Mouse (Mus musculus) forebrain, postnatal 0 days (tissue): ENCODE data around the gene Rap1b. TPM values are rescaled to one million over a fixed set of nuclear protein-coding genes. Genes with fewer than 3 reads are reported as not detected.

Source experiments
- ATAC-seq: fragments of 200-750 bp; cut with Nextera tagmentation; 2 replicates; pipeline ENCODE4 v1.8.0; 2017; ENCODE audit warnings: mild to moderate bottlenecking, moderate library complexity
- DNase-seq: peaks from one replicate; pipeline ENCODE4 v3.0.0-alpha.2; 2015
- H3K27ac ChIP-seq: fragments of 300-500 bp; sonication (generic); 2 replicates; pipeline ENCODE4 v1.5.1; 2014; ENCODE audit warnings: low read depth, mild to moderate bottlenecking, antibody characterized with exemption, low read length, moderate library complexity, mixed read lengths
- H3K27me3 ChIP-seq: fragments of 300-500 bp; sonication (generic); 2 replicates; pipeline ENCODE4 v1.6.1; 2014; ENCODE audit warnings: mild to moderate bottlenecking, low read length, mixed read lengths; ENCODE audit not compliant: insufficient read depth
- H3K36me3 ChIP-seq: fragments of 300-500 bp; sonication (generic); 2 replicates; pipeline ENCODE4 v1.6.1; 2014; ENCODE audit warnings: mild to moderate bottlenecking, moderate library complexity; ENCODE audit not compliant: insufficient read depth
- H3K4me1 ChIP-seq: fragments of 300-500 bp; sonication (generic); 2 replicates; pipeline ENCODE4 v1.6.1; 2014; ENCODE audit warnings: antibody characterized with exemption; ENCODE audit not compliant: insufficient read depth
- H3K4me2 ChIP-seq: fragments of 300-500 bp; sonication (generic); 2 replicates; pipeline ENCODE4 v1.6.1; 2014; ENCODE audit warnings: low read depth, mild to moderate bottlenecking, moderate library complexity
- H3K4me3 ChIP-seq: fragments of 300-500 bp; sonication (generic); 2 replicates; pipeline ENCODE4 v1.5.1; 2014; ENCODE audit warnings: low read depth, low read length, mixed read lengths
- H3K9ac ChIP-seq: fragments of 300-500 bp; sonication (generic); 2 replicates; pipeline ENCODE4 v1.6.1; 2014; ENCODE audit warnings: mild to moderate bottlenecking
- H3K9me3 ChIP-seq: fragments of 300-500 bp; sonication (generic); 2 replicates; pipeline ENCODE4 v1.6.1; 2016; ENCODE audit warnings: low read length
- CTCF ChIP-seq: sonication (generic); IDR thresholded peaks from 2 replicates; pipeline ENCODE4 v1.5.1; 2016; ENCODE audit warnings: antibody characterized with exemption, control low read depth, low read depth
- WGBS: fragments of 180-500 bp; shearing (Covaris S2); extraction: QIAGEN DNeasy Blood & Tissue Kit; methylation state at CpG from one replicate; pipeline ENCODE4 v1.1.7; 2014; 5-methylcytosine and 5-hydroxymethylcytosine counted together
- polyA plus RNA-seq: library from polyadenylated mRNA; unstranded; fragments of >200 nt; fragmentation: Nextera tagmentation; extraction: Ambion mirVana; gene quantifications from 2 replicates; pipeline ENCODE4 v1.2.1, GENCODE M21; 2015
- total RNA-seq: library from RNA; depleted of rRNA; stranded (reverse); fragments of >200 nt; gene quantifications from 2 replicates; pipeline ENCODE4 v1.2.3, GENCODE M21; 2014

Gene Rap1b
- total and polyA plus RNA-seq, 2 experiments from 2014 or later = 66.3 to 148 TPM

DNA sequence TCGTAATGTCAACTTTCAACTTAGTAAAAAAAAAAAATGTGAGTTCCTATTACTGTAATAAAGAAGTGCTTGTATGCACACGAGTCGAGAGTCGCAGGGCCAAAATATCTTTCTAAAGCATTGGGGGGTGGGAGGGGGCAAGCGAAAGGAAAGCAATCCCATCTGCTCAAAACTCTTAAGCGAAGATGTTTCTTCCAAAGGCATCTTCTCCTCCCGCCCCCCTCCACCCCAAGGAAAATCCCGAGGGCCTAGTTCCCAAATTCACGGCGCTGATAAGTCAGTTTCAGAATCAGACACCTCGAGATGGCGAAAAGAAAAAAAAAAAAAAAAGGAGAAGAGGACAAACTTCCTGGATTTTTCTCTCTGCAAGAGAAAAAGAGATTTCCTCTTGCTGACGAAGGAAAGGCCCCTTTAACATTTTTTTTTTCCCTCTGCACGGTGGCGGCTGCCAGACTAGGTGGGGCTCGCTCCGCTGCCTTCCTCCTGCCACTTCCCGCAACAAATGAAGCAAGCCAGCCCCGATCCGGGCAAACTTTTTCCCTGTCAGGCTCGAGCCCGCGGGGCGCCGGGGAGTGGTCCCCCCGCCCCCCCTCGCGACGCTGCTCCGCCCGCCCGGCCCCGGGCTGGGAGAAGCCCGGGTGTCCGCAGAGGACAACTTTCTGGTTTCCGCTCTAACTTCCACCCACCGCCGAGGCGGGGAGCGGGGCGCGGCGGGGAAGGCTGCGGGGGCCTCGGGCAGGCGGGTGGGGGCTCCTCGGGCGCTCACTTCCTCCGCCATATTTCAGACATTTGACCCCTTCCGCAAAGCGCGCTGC is 846 bp downstream of the Rap1b start:
- Histone ChIP-seq H3K4me2 (peak overlapping the region; percentile 51), H3K9ac (peak overlapping the region; percentile 87), H3K27ac (peak overlapping the region; percentile 98), H3K4me1 (peaks cover 10% of the 10 kb centered on the region), H3K9me3 (no peaks in the 10 kb centered on the region), H3K4me3 (peak overlapping the region; percentile 96), H3K27me3 (no peaks in the 10 kb centered on the region), H3K36me3 (no peaks in the 10 kb centered on the region)
- WGBS = 1% methylated on average over 52 of the region's 52 CpGs
- no peak for TF ChIP-seq CTCF
- ATAC-seq (peak; percentile 21), DNase-seq (peak; percentile 67)

DNA sequence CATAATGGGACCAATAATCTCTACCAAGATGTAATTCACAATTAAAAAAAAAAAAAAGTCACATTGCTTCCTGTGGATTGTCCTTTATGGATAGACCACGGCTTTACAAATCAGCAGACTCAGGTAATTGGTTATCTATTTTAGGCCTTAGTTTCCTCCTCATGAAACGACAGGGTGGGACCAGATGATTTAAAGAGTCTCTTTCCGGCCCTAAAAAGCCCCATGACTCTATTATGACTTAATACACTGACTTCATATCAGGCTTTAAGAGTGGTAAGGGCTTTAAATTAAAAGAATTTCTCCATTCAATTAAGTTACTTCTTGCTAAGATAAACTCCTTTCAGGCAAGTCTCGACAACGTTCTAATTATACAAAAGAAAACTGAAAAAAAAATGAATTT is 1.6 kb downstream of the Rap1b start:
- Histone ChIP-seq H3K9ac (no peak overlapping the region), H3K36me3 (no peaks in the 10 kb centered on the region), H3K4me3 (peak overlapping the region; percentile 96), H3K27me3 (no peaks in the 10 kb centered on the region), H3K4me1 (peaks cover 10% of the 10 kb centered on the region), H3K4me2 (peak overlapping the region; percentile 51), H3K9me3 (no peaks in the 10 kb centered on the region), H3K27ac (no peak overlapping the region)
- 20% methylated on average over 5 of the region's 5 CpGs for WGBS
- no peak for ATAC-seq
- no peak for TF ChIP-seq CTCF
- DNase-seq = no peak

DNA sequence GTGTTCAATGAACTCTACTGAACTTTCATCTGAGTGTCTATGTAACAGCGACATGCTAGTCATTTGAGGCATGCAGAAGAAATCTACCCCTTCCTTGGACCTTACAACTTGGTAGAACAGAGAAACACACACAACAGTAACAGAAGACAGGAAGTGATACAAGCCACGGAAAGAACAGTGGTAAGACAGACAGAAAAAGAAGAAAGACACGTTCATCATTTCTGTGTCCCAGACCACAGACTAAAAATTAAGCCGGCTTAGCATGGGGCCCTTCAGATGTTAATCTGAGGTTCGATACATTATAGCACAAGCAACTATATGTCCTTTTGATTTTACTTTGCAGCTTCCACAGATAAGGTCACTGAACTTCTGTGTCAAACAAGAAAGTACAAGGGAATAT is 2.1 kb downstream of the Rap1b start:
- no peak for DNase-seq

DNA sequence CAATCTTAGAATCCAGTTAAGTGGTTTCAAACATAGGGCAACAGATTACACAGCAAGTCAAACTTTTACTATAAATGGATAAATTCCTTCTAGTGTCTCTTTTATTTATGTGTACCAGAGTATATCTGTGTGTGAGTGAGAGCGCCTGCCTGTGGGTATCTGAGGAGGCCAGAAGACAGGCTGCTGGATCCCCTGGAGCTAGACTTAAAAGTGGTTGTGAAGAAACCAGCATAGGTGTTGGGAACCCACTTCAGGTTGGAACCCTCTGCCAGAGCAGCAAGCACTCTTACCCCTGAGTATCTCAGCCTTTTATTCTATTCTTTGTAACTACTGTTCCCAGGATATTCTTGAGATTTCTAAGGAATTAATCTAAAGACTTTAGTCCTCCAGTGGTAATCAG is 4.1 kb downstream of the Rap1b start:
- H3K4me1 ChIP-seq = peaks cover 8% of the 10 kb centered on the region
- no peak overlapping the region for H3K9ac ChIP-seq
- no peaks in the 10 kb centered on the region for H3K36me3 ChIP-seq
- no peaks in the 10 kb centered on the region for H3K9me3 ChIP-seq
- no peaks in the 10 kb centered on the region for H3K27me3 ChIP-seq
- H3K4me2 ChIP-seq = no peak overlapping the region
- DNase-seq (no peak), ATAC-seq (no peak)
- H3K27ac ChIP-seq = no peak overlapping the region
- TF ChIP-seq CTCF = no peak
- H3K4me3 ChIP-seq = no peak overlapping the region
- WGBS = 94% methylated on average over 1 of the region's 1 CpGs

More for the DNA sequence above, 2.1 kb downstream of the Rap1b start:
- WGBS = 80% methylated on average over 5 of the region's 5 CpGs
- Histone ChIP-seq H3K9me3 (no peaks in the 10 kb centered on the region), H3K36me3 (no peaks in the 10 kb centered on the region), H3K27ac (no peak overlapping the region), H3K4me1 (peaks cover 10% of the 10 kb centered on the region), H3K4me3 (peak overlapping the region; percentile 96; the same call in 1 of the 2 replicates), H3K27me3 (no peaks in the 10 kb centered on the region), H3K4me2 (peak overlapping the region; percentile 51), H3K9ac (no peak overlapping the region)
- TF ChIP-seq CTCF = no peak
- ATAC-seq = no peak

DNA sequence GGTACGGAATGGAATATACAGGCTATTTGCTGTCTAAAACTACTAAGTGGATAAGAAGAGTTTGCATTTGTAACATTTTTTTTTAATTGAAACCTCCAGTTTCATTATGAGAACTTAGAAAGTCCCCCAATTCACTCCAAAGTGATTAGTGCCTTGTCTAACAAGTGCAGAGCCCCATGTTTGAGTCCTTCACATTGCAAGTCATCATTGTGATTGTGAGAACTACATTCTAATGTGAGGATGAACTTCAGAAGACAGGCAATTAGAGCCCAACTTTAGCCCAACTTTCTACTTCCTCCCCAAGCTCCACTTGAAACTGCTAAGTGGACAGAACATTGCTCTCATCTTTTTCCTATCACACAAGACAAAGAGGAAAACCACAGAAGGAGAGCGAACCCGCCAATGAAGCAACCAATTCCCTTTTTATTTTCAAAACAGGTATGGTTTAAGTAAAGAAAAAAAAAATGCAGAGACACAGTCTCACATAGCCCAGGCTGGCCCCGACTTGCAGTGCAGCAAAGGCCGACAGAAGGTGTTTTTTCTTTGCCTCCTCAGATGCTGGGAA is 5.3 kb downstream of the Rap1b start:
- peaks cover 3% of the 10 kb centered on the region; the same call in 1 of the 2 replicates for H3K4me1 ChIP-seq
- no peaks in the 10 kb centered on the region for H3K9me3 ChIP-seq
- no peak for TF ChIP-seq CTCF
- H3K27me3 ChIP-seq = no peaks in the 10 kb centered on the region
- 92% methylated on average over 5 of the region's 5 CpGs for WGBS
- ATAC-seq (no peak), DNase-seq (no peak)
- H3K27ac ChIP-seq = no peak overlapping the region
- H3K9ac ChIP-seq = no peak overlapping the region
- H3K36me3 ChIP-seq = no peaks in the 10 kb centered on the region
- H3K4me2 ChIP-seq = no peak overlapping the region
- no peak overlapping the region for H3K4me3 ChIP-seq

DNA sequence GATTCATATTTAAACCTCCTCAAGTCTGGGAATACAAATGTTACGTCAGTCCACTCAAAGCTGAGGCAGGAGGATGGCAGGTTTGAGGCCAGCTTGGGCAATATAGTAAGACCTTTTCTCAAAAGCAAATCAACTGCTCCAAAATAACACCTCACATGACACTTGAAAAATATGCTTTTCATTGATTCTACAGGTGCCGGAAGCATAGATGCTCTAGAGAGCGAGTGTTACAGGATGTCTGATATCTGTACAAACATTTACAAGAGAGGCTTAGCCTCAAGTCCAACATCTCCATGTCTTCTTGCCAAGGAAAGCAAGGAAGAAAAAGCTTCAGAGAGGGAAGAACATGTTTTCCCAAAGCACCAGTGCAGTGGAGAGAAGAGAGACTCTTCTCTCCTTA is 6.1 kb downstream of the Rap1b start:
- Histone ChIP-seq H3K36me3 (no peaks in the 10 kb centered on the region), H3K4me1 (peaks cover 3% of the 10 kb centered on the region; the same call in 1 of the 2 replicates), H3K9ac (no peak overlapping the region), H3K27me3 (no peaks in the 10 kb centered on the region), H3K4me3 (no peak overlapping the region), H3K4me2 (no peak overlapping the region), H3K27ac (no peak overlapping the region), H3K9me3 (no peaks in the 10 kb centered on the region)
- 90% methylated on average over 3 of the region's 3 CpGs for WGBS
- no peak for ATAC-seq
- no peak for TF ChIP-seq CTCF
- no peak for DNase-seq

DNA sequence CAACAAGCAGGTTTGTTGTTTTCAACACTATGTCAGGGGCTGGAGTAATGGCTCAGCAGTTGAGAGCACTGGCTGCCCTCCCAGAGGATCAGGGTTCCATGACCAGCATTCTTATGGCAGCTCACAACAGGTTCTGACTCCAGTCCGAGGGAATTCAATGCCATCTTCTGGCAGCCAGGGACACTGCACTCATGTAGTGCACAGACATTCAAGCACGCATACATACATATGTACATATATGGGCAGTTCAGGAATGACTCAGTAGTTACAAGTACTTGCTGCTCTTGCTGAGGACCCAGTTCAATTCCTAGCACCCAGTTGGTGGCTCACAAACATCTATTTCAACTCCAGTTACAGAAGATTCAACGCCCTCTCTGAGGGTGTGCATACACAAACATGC is 6.9 kb downstream of the Rap1b start:
- Histone ChIP-seq H3K36me3 (no peaks in the 10 kb centered on the region), H3K27ac (no peak overlapping the region), H3K4me3 (no peak overlapping the region), H3K4me2 (no peak overlapping the region), H3K9ac (no peak overlapping the region), H3K27me3 (no peaks in the 10 kb centered on the region), H3K9me3 (no peaks in the 10 kb centered on the region), H3K4me1 (no peaks in the 10 kb centered on the region; the same call in 1 of the 2 replicates)
- 89% methylated on average over 3 of the region's 3 CpGs for WGBS
- peak; percentile 37; the same call in 1 of the 2 replicates for TF ChIP-seq CTCF
- DNase-seq (no peak), ATAC-seq (no peak)
